Comparison of ENCODE assay signal across 8 mouse cellular contexts in the genomic region with DNA sequence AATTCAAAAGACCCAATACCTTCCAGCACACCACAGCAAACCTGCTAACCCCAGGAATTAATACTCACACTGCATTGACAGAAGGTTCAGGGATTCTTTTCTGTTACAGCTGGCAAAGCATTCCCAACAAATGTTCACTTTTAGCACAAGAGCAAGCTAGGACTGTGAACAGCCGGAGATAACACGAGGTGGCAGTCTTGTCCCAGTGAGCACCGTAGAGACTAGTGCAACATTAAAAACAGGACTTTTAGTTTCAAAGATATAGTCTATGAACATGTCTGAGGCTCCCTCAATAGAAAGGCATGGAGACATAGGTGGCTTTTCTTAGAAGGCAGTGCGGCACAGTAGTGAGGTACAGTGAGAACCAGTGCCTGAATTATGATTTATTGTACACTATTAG. TPM values are rescaled to one million over a fixed set of nuclear protein-coding genes. Genes with fewer than 3 reads are reported as not detected.
DNase-seq lines count a peak whose midpoint lies in the region; ATAC-seq and TF ChIP-seq lines count a peak whose summit lies in the region.

No protein-coding gene starts in this region.

- no peak overlapping the region for H3K4me3 ChIP-seq in embryonic facial prominence, embryonic 14.5 days (ENCODE audit: low read depth, low read length)
- H3K4me3 ChIP-seq in embryonic facial prominence, embryonic 10.5 days = no peak overlapping the region
- no peak overlapping the region for H3K4me3 ChIP-seq in lung, embryonic 16.5 days (ENCODE audit: low read length)
- no peak overlapping the region for H3K4me3 ChIP-seq in thymus, adult 2 months (ENCODE audit: control insufficient read depth, insufficient read depth, low read length)
- no peak overlapping the region for H3K4me3 ChIP-seq in neural tube, embryonic 15.5 days (replicated peaks)
- H3K4me3 ChIP-seq in forebrain, embryonic 12.5 days (replicated peaks) = no peak overlapping the region

- no peaks in the 10 kb centered on the region for H3K4me1 ChIP-seq in embryonic facial prominence, embryonic 14.5 days (ENCODE audit: control insufficient read depth, insufficient read depth, low read length)
- H3K4me1 ChIP-seq in embryonic facial prominence, embryonic 10.5 days = no peaks in the 10 kb centered on the region
- no peaks in the 10 kb centered on the region; the same call in 1 of the 2 replicates for H3K4me1 ChIP-seq in lung, embryonic 16.5 days (replicated peaks; ENCODE audit: control insufficient read depth, insufficient read depth, low read length)
- H3K4me1 ChIP-seq in thymus, adult 2 months (replicated peaks; ENCODE audit: control insufficient read depth, insufficient read depth, low read length) = peaks cover 6% of the 10 kb centered on the region; the same call in 1 of the 2 replicates
- H3K4me1 ChIP-seq in neural tube, embryonic 15.5 days = no peaks in the 10 kb centered on the region
- H3K4me1 ChIP-seq in forebrain, embryonic 12.5 days = no peaks in the 10 kb centered on the region

- no peak overlapping the region for H3K9ac ChIP-seq in embryonic facial prominence, embryonic 14.5 days (ENCODE audit: low read depth, low read length)
- H3K9ac ChIP-seq in lung, embryonic 16.5 days (ENCODE audit: low read length) = no peak overlapping the region
- H3K9ac ChIP-seq in neural tube, embryonic 15.5 days (replicated peaks) = no peak overlapping the region
- no peak overlapping the region for H3K9ac ChIP-seq in forebrain, embryonic 12.5 days

- H3K4me2 ChIP-seq in embryonic facial prominence, embryonic 14.5 days (ENCODE audit: low read depth, low read length) = no peak overlapping the region
- no peak overlapping the region for H3K4me2 ChIP-seq in lung, embryonic 16.5 days (ENCODE audit: low read depth, low read length)
- no peak overlapping the region for H3K4me2 ChIP-seq in neural tube, embryonic 15.5 days
- no peak overlapping the region for H3K4me2 ChIP-seq in forebrain, embryonic 12.5 days

- 0 out of 2 replicates have a peak, but pooled peaks have one; percentile 41 for ATAC-seq in embryonic facial prominence, embryonic 14.5 days (ENCODE audit: low read depth)
- ATAC-seq in lung, embryonic 16.5 days (ENCODE audit: low read depth) = peak; percentile 81
- no peak for ATAC-seq in neural tube, embryonic 15.5 days (ENCODE audit: low FRiP score)
- no peak for ATAC-seq in forebrain, embryonic 12.5 days (ENCODE audit: low FRiP score)

- DNase-seq in embryonic facial prominence, embryonic 14.5 days (ENCODE audit: low spot score) = no peak
- DNase-seq in embryonic facial prominence, embryonic 10.5 days (ENCODE audit: low spot score) = no peak
- DNase-seq in brain, embryonic 18.5 days (ENCODE audit: low read depth, low spot score) = peak; percentile 4
- DNase-seq in layer of hippocampus, adult 9-10 months (ENCODE audit: low spot score) = peak; percentile 75
- no peak for DNase-seq in thymus, adult 2 months

- H3K36me3 ChIP-seq in embryonic facial prominence, embryonic 14.5 days (ENCODE audit: control insufficient read depth, insufficient read depth, low read length) = no peaks in the 10 kb centered on the region
- H3K36me3 ChIP-seq in embryonic facial prominence, embryonic 10.5 days (replicated peaks) = no peaks in the 10 kb centered on the region
- no peaks in the 10 kb centered on the region for H3K36me3 ChIP-seq in lung, embryonic 16.5 days (ENCODE audit: control insufficient read depth, insufficient read depth, low read length)
- no peaks in the 10 kb centered on the region for H3K36me3 ChIP-seq in thymus, adult 2 months (ENCODE audit: control insufficient read depth, insufficient read depth, low read length)
- no peaks in the 10 kb centered on the region for H3K36me3 ChIP-seq in neural tube, embryonic 15.5 days
- H3K36me3 ChIP-seq in forebrain, embryonic 12.5 days (replicated peaks) = no peaks in the 10 kb centered on the region

- TF ChIP-seq CTCF in thymus, adult 2 months (IDR thresholded peaks at IDR 0.05; ENCODE audit: borderline replicate concordance, control insufficient read depth, extremely low read depth, insufficient read depth, low read length, poor library complexity) = no peak

- H3K9me3 ChIP-seq in embryonic facial prominence, embryonic 14.5 days (ENCODE audit: control insufficient read depth, low read length) = no peaks in the 10 kb centered on the region
- H3K9me3 ChIP-seq in embryonic facial prominence, embryonic 10.5 days = no peaks in the 10 kb centered on the region
- no peaks in the 10 kb centered on the region for H3K9me3 ChIP-seq in lung, embryonic 16.5 days (ENCODE audit: control insufficient read depth, low read length)
- no peaks in the 10 kb centered on the region for H3K9me3 ChIP-seq in neural tube, embryonic 15.5 days (replicated peaks)
- H3K9me3 ChIP-seq in forebrain, embryonic 12.5 days = no peaks in the 10 kb centered on the region

- no peak for TF ChIP-seq POLR2A in thymus, adult 2 months (IDR thresholded peaks at IDR 0.05; ENCODE audit: control insufficient read depth, extremely low read depth, insufficient read depth, low read length, poor library complexity)

- no peaks in the 10 kb centered on the region for H3K27me3 ChIP-seq in embryonic facial prominence, embryonic 14.5 days (replicated peaks; ENCODE audit: control insufficient read depth, insufficient read depth, low read length)
- H3K27me3 ChIP-seq in embryonic facial prominence, embryonic 10.5 days (replicated peaks; ENCODE audit: low read depth, poor library complexity, severe bottlenecking) = no peaks in the 10 kb centered on the region
- no peaks in the 10 kb centered on the region for H3K27me3 ChIP-seq in lung, embryonic 16.5 days (ENCODE audit: control insufficient read depth, insufficient read depth, low read depth, low read length)
- H3K27me3 ChIP-seq in thymus, adult 2 months (ENCODE audit: control insufficient read depth, insufficient read depth, low read length) = no peaks in the 10 kb centered on the region
- no peaks in the 10 kb centered on the region for H3K27me3 ChIP-seq in neural tube, embryonic 15.5 days (replicated peaks)
- H3K27me3 ChIP-seq in forebrain, embryonic 12.5 days = no peaks in the 10 kb centered on the region

- no peak overlapping the region for H3K27ac ChIP-seq in embryonic facial prominence, embryonic 14.5 days (replicated peaks; ENCODE audit: low read depth, low read length)
- no peak overlapping the region for H3K27ac ChIP-seq in embryonic facial prominence, embryonic 10.5 days (replicated peaks)
- no peak overlapping the region for H3K27ac ChIP-seq in lung, embryonic 16.5 days (ENCODE audit: low read length)
- no peak overlapping the region for H3K27ac ChIP-seq in thymus, adult 2 months (ENCODE audit: control insufficient read depth, insufficient read depth, low read length)
- no peak overlapping the region for H3K27ac ChIP-seq in neural tube, embryonic 15.5 days (replicated peaks)
- H3K27ac ChIP-seq in forebrain, embryonic 12.5 days = no peak overlapping the region

- 81% methylated on average over 4 of the region's 4 CpGs for WGBS in embryonic facial prominence, embryonic 14.5 days
- 88% methylated on average over 4 of the region's 4 CpGs for WGBS in embryonic facial prominence, embryonic 10.5 days
- 55% methylated on average over 4 of the region's 4 CpGs for WGBS in lung, embryonic 16.5 days
- WGBS in thymus, adult 2 months = 87% methylated on average over 4 of the region's 4 CpGs
- 88% methylated on average over 4 of the region's 4 CpGs for WGBS in neural tube, embryonic 15.5 days
- WGBS in forebrain, embryonic 12.5 days = 93% methylated on average over 4 of the region's 4 CpGs

RNA-seq across cellular contexts. Expression of a gene that starts 38.2 kb away (rescaled TPM):
- 4.2 and 5.0 TPM in 2 replicates for polyA plus RNA-seq in embryonic facial prominence, embryonic 14.5 days (2014; fragmentation: Nextera tagmentation; extraction: Ambion mirVana)
- 5.2 and 5.3 TPM in 2 replicates for polyA plus RNA-seq in embryonic facial prominence, embryonic 10.5 days (2016; fragmentation: Nextera tagmentation; extraction: Ambion mirVana)
- polyA plus RNA-seq in lung, embryonic 16.5 days (2015; fragmentation: Nextera tagmentation; extraction: Ambion mirVana) = 6.7 and 7.5 TPM in 2 replicates
- 1.2 and 2.6 TPM in 2 replicates for polyA plus RNA-seq in thymus, adult 2 months (2012; rRNA removed)
- 3.8 and 4.3 TPM in 2 replicates for polyA plus RNA-seq in neural tube, embryonic 15.5 days (2015; fragmentation: Nextera tagmentation; extraction: Ambion mirVana)
- polyA plus RNA-seq in forebrain, embryonic 12.5 days (2016; fragmentation: Nextera tagmentation; extraction: Ambion mirVana) = 7.9 and 10.7 TPM in 2 replicates

RNA-seq across cellular contexts. Expression of a gene that starts 38.8 kb away (rescaled TPM):
- polyA plus RNA-seq in embryonic facial prominence, embryonic 14.5 days (2014; fragmentation: Nextera tagmentation; extraction: Ambion mirVana) = 30.9 and 31.0 TPM in 2 replicates
- polyA plus RNA-seq in embryonic facial prominence, embryonic 10.5 days (2016; fragmentation: Nextera tagmentation; extraction: Ambion mirVana) = 26.3 and 26.8 TPM in 2 replicates
- 18.7 and 19.8 TPM in 2 replicates for polyA plus RNA-seq in lung, embryonic 16.5 days (2015; fragmentation: Nextera tagmentation; extraction: Ambion mirVana)
- 46.8 and 47.1 TPM in 2 replicates for polyA plus RNA-seq in thymus, adult 2 months (2012; rRNA removed)
- 25.8 and 27.3 TPM in 2 replicates for polyA plus RNA-seq in neural tube, embryonic 15.5 days (2015; fragmentation: Nextera tagmentation; extraction: Ambion mirVana)
- 31.9 and 32.8 TPM in 2 replicates for polyA plus RNA-seq in forebrain, embryonic 12.5 days (2016; fragmentation: Nextera tagmentation; extraction: Ambion mirVana)

RNA-seq across cellular contexts. Expression of a gene that starts 55.5 kb away (rescaled TPM):
- polyA plus RNA-seq in embryonic facial prominence, embryonic 14.5 days (2014; fragmentation: Nextera tagmentation; extraction: Ambion mirVana) = 1.3 and 1.4 TPM in 2 replicates
- polyA plus RNA-seq in embryonic facial prominence, embryonic 10.5 days (2016; fragmentation: Nextera tagmentation; extraction: Ambion mirVana) = not detected in 2 replicates
- polyA plus RNA-seq in lung, embryonic 16.5 days (2015; fragmentation: Nextera tagmentation; extraction: Ambion mirVana) = 12.1 and 106 TPM in 2 replicates
- polyA plus RNA-seq in thymus, adult 2 months (2012; rRNA removed) = 0.23 and 53.0 TPM in 2 replicates
- polyA plus RNA-seq in neural tube, embryonic 15.5 days (2015; fragmentation: Nextera tagmentation; extraction: Ambion mirVana) = 2.1 and 4.8 TPM in 2 replicates
- polyA plus RNA-seq in forebrain, embryonic 12.5 days (2016; fragmentation: Nextera tagmentation; extraction: Ambion mirVana) = not detected in 2 replicates

Comparison
In these comparisons a context has a peak if more than half of its experiments do, and no peak if none do; other contexts are left out.
1. ATAC-seq: peak in embryonic facial prominence, embryonic 14.5 days (single experiment) and lung, embryonic 16.5 days (single experiment); none in neural tube, embryonic 15.5 days (single experiment) and forebrain, embryonic 12.5 days (single experiment).
2. DNase-seq: peak in brain, embryonic 18.5 days (single experiment) and layer of hippocampus, adult 9-10 months (single experiment); none in embryonic facial prominence, embryonic 14.5 days (single experiment), embryonic facial prominence, embryonic 10.5 days (single experiment) and thymus, adult 2 months (single experiment).